Mouse (Mus musculus) gastrocnemius, postnatal 36 days (tissue): Measurements from ENCODE around the gene Ypel1. TPM values are rescaled to one million over a fixed set of nuclear protein-coding genes. Genes with fewer than 3 reads are reported as not detected.

Source experiments
- DNase-seq, 2 experiments: peaks; one replicate each; pipeline ENCODE4 v3.0.0; 2022
- intact Hi-C: fragments of 180-260 bp; cut with DNase I; formaldehyde crosslinking; loops from one replicate; pipeline ENCODE4 v1.15.1; 2025
- total RNA-seq, 2 experiments: library from RNA; stranded (reverse); gene quantifications; 2 replicates each; pipeline ENCODE4 v1.2.3; 2021

Ypel1 gene
- total RNA-seq, 2 experiments from 2014 or later, result 0.69 to 0.94 TPM

GRCm38 (mm10) chr16:17085636-17086035, 16.1 kb downstream of the Ypel1 start:
- intact Hi-C loops, result no loop called here
- DNase-seq, result no peak

- DNase-seq, result no peak
- intact Hi-C loops, result no loop called here
Observed at GRCm38 (mm10) chr16:17086241-17086640, 16.7 kb downstream of the Ypel1 start.

GRCm38 (mm10) chr16:17086669-17087193, 17.2 kb downstream of the Ypel1 start:
- intact Hi-C loops, result no loop called here
- no peak for DNase-seq

GRCm38 (mm10) chr16:17088346-17088745, 18.9 kb downstream of the Ypel1 start:
- intact Hi-C loops, result no loop called here
- DNase-seq, result no peak

GRCm38 (mm10) chr16:17096938-17097337, 27.4 kb downstream of the Ypel1 start:
- intact Hi-C loops, result no loop called here
- DNase-seq, result no peak

GRCm38 (mm10) chr16:17102630-17103220, 33.2 kb downstream of the Ypel1 start:
- DNase-seq, result no peak
- intact Hi-C loops, result no loop called here

GRCm38 (mm10) chr16:17104600-17104999, 35.1 kb downstream of the Ypel1 start:
- no peak for DNase-seq
- intact Hi-C loops, result no loop called here

- DNase-seq, result peak; percentile 40 to 58
- intact Hi-C loops, result no loop called here
Observed at GRCm38 (mm10) chr16:17110771-17111743, 41.6 kb downstream of the Ypel1 start, which contains the start of gene Ppil2. TSS of gene Ppil2 (minus strand) at chr16:17111257.

- intact Hi-C loops, result no loop called here
- DNase-seq, result no peak
Observed at GRCm38 (mm10) chr16:17117309-17117799, 47.9 kb downstream of the Ypel1 start.

GRCm38 (mm10) chr16:17121569-17121968, 52.1 kb downstream of the Ypel1 start:
- no peak for DNase-seq
- intact Hi-C loops, result no loop called here

- intact Hi-C loops, result no loop called here
- no peak for DNase-seq
Observed at GRCm38 (mm10) chr16:17124119-17124870, 54.8 kb downstream of the Ypel1 start.

- intact Hi-C loops, result loop anchor here (5.0 kb wide), 1 partner anchor 152 kb away; the partner anchor contains the start of gene Tmem191c
- DNase-seq, result no peak
Observed at GRCm38 (mm10) chr16:17124871-17125520, 55.5 kb downstream of the Ypel1 start, which contains the start of gene 2610318N02Rik. TSS of gene 2610318N02Rik (minus strand) at chr16:17125167.

- DNase-seq, result no peak
Observed at GRCm38 (mm10) chr16:17127292-17127691, 57.8 kb downstream of the Ypel1 start.

GRCm38 (mm10) chr16:17131191-17132088, 61.9 kb downstream of the Ypel1 start:
- no peak for DNase-seq

More at GRCm38 (mm10) chr16:17127292-17127691, 57.8 kb downstream of the Ypel1 start:
- intact Hi-C loops, result loop anchor here (5.0 kb wide), 1 partner anchor 150 kb away; the partner anchor contains the start of gene Tmem191c

GRCm38 (mm10) chr16:17132089-17132905, 62.8 kb downstream of the Ypel1 start, which contains the start of gene Sdf2l1:
TSS of gene Sdf2l1 (minus strand) at chr16:17132383.
- intact Hi-C loops, result loop anchor here (5.0 kb wide), 1 partner anchor 75 kb away; the partner anchor contains the start of gene Rimbp3
- DNase-seq, result peak; percentile 92 to 95

More at GRCm38 (mm10) chr16:17131191-17132088, 61.9 kb downstream of the Ypel1 start:
- intact Hi-C loops, result loop anchor here (5.0 kb wide), 1 partner anchor 76 kb away; the partner anchor contains the start of gene Rimbp3

- intact Hi-C loops, result loop anchor here (5.0 kb wide), 1 partner anchor 74 kb away; the partner anchor contains the start of gene Rimbp3
- DNase-seq, result no peak
Observed at GRCm38 (mm10) chr16:17132906-17133200, 63.4 kb downstream of the Ypel1 start.
